Mouse (Mus musculus): Measurements from ENCODE around the gene Lim2. TPM values are rescaled to one million over a fixed set of nuclear protein-coding genes. Genes with fewer than 3 reads are reported as not detected.

Gene Lim2
- polyA plus RNA-seq, 1 experiment from 2014 or later: not detected

DNA sequence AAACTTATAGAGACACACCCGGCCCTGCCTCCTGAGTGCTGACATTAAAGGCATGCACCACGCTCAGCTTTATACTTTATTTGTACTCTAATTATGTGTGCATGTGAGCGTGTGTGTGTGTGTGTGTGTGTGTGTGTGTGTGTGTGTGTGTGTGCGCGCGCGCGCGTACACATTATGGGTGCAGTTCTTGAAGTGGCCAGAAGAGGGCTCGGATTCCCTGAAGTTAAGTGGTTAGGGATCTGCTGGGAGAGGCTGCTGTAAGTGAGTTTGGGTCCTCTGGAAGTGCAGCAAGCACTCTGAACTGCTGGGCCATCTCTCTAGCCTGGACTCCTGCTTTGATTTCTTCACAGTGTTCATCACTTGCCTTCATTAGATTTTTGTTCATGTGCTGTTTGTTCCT is 10.2 kb upstream of the Lim2 start:
- H3K27ac ChIP-seq (ENCODE audit: low read length): no peak overlapping the region
- no peak overlapping the region for H3K4me3 ChIP-seq (ENCODE audit: low read length)
- no peak for ATAC-seq (replicated peaks; ENCODE audit: extremely low read depth, insufficient read depth, low FRiP score)
- no peak overlapping the region for H3K9ac ChIP-seq (ENCODE audit: low read length)
- H3K9me3 ChIP-seq (replicated peaks; ENCODE audit: control insufficient read depth, low read length): no peaks in the 10 kb centered on the region
- H3K4me1 ChIP-seq (ENCODE audit: control insufficient read depth, insufficient read depth, low read length): no peaks in the 10 kb centered on the region
- no peaks in the 10 kb centered on the region for H3K27me3 ChIP-seq (ENCODE audit: control insufficient read depth, insufficient read depth, low read length)
- 82% methylated on average over 10 of the region's 10 CpGs for WGBS
- H3K4me2 ChIP-seq (ENCODE audit: low read depth, low read length): no peak overlapping the region
- H3K36me3 ChIP-seq (ENCODE audit: control insufficient read depth, insufficient read depth): no peaks in the 10 kb centered on the region

DNA sequence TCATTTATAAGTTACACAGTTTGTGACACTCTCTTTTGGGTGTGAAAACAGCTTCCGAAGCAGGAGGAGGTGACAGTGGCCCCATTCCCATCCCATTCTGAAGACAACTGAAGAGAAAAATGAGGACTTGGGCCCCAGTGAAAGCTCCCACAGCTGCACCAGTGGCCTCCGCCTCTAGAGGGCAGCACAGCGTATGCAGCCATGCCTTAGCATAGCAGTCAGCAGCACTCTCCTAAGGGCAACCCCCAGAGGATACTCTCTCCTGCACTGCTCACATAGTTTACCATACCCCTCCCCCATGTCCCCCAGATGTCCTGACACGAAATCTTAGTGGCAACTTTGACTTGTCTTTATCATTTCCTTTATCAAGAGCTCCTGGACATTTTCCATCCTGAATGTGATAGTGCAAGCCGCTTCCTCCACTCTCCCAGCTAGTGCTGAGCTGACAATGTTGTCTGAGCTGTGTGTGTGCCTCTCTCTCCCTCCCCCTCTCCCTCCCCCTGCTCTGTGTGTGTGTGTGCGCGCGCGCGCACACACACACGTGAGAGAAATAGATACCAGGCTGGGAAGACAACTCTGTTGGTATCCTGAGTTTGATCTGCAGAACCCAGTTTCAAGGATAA is 4.4 kb upstream of the Lim2 start:
- Histone ChIP-seq H3K27ac (ENCODE audit: low read length) (no peak overlapping the region), H3K4me3 (ENCODE audit: low read length) (no peak overlapping the region), H3K4me1 (ENCODE audit: control insufficient read depth, insufficient read depth, low read length) (peaks cover 2% of the 10 kb centered on the region; the same call in 1 of the 2 replicates), H3K9ac (ENCODE audit: low read length) (no peak overlapping the region), H3K4me2 (ENCODE audit: low read depth, low read length) (peak overlapping the region; percentile 41; the same call in 1 of the 2 replicates), H3K9me3 (replicated peaks; ENCODE audit: control insufficient read depth, low read length) (no peaks in the 10 kb centered on the region), H3K27me3 (ENCODE audit: control insufficient read depth, insufficient read depth, low read length) (no peaks in the 10 kb centered on the region), H3K36me3 (ENCODE audit: control insufficient read depth, insufficient read depth) (no peaks in the 10 kb centered on the region)
- peak; percentile 87 for ATAC-seq (replicated peaks; ENCODE audit: extremely low read depth, insufficient read depth, low FRiP score)
- WGBS: 9% methylated on average over 11 of the region's 11 CpGs

DNA sequence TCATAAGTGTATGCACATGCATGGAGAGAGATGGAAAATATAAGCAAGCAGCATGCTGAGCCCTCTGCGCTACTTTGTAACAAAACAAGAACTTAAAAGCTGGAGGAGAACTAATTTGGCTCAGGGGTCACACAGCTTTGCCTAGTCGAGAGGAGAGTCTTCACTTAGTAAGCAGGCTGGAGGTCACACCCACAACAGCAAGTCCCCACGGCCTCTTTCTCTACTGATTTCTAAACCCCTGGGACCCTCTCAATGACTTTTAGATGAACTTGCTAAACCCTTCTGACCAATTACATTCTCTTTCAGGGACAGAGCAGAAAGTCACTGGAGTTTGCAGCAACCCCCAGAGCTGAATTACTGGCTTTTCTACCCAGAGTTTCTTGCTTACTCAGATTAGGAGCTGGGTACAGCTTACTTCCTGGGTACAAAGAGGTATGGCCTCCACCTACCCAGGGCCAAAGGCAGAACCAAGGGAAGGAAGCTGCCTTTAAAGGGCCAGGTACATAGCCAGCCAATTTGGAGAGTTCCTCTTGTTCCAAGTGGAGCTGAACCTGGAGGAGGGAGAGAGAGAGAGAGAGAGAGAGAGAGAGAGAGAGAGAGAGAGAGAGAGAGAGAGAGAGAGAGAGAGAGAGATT is 3.4 kb upstream of the Lim2 start:
- no peak; the same call in 1 of the 2 replicates for ATAC-seq (replicated peaks; ENCODE audit: extremely low read depth, insufficient read depth, low FRiP score)
- Histone ChIP-seq H3K9me3 (replicated peaks; ENCODE audit: control insufficient read depth, low read length) (no peaks in the 10 kb centered on the region), H3K27me3 (ENCODE audit: control insufficient read depth, insufficient read depth, low read length) (no peaks in the 10 kb centered on the region), H3K4me1 (ENCODE audit: control insufficient read depth, insufficient read depth, low read length) (peaks cover 2% of the 10 kb centered on the region; the same call in 1 of the 2 replicates), H3K9ac (ENCODE audit: low read length) (no peak overlapping the region), H3K4me2 (ENCODE audit: low read depth, low read length) (no peak overlapping the region), H3K27ac (ENCODE audit: low read length) (no peak overlapping the region), H3K36me3 (ENCODE audit: control insufficient read depth, insufficient read depth) (no peaks in the 10 kb centered on the region), H3K4me3 (ENCODE audit: low read length) (no peak overlapping the region)
- WGBS: 53% methylated on average over 3 of the region's 3 CpGs

DNA sequence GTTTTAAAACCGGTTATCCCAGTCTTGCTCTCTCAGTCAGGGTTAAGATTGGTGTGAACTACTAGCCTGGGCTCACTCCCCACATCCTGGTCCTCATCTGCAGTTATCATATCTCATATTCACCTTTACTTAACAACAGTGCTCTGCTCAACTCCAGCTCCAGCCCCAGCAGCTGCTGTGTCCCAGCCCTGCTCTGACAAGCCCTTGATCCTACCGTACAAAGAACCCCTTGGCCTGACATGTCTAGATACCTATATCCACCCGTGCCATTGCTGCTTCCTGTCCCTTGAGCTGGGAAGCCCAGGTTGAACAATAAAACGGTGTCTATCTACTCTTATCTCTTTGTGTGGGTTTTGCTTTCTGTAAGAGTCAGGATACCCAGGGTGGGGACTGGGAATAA is 2.0 kb downstream of the Lim2 start:
- Histone ChIP-seq H3K9ac (ENCODE audit: low read length) (no peak overlapping the region), H3K27ac (ENCODE audit: low read length) (no peak overlapping the region), H3K27me3 (ENCODE audit: control insufficient read depth, insufficient read depth, low read length) (no peaks in the 10 kb centered on the region), H3K4me2 (ENCODE audit: low read depth, low read length) (no peak overlapping the region), H3K36me3 (ENCODE audit: control insufficient read depth, insufficient read depth) (no peaks in the 10 kb centered on the region), H3K4me1 (ENCODE audit: control insufficient read depth, insufficient read depth, low read length) (no peaks in the 10 kb centered on the region), H3K9me3 (replicated peaks; ENCODE audit: control insufficient read depth, low read length) (no peaks in the 10 kb centered on the region), H3K4me3 (ENCODE audit: low read length) (no peak overlapping the region)
- 38% methylated on average over 4 of the region's 4 CpGs for WGBS
- ATAC-seq (replicated peaks; ENCODE audit: extremely low read depth, insufficient read depth, low FRiP score): no peak

DNA sequence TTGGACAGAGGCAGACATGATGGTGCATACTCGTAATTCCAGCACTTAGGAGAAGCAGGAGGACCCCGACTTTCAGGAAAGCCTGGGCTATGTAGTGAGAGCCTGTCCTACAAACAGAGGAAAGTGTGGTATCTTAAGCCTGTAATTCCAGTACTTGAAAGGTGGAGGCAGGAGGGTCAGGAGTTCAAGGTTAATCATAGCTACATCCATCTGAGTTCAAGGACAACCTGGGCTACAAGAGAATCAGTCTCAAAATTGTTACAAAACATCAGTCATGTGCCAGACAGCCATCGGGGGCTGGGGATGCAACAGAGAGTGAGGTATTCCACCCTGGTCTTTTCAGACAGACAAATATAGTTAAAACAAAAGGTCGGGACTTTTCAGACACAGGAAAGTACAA is 5.4 kb downstream of the Lim2 start:
- H3K4me1 ChIP-seq (ENCODE audit: control insufficient read depth, insufficient read depth, low read length): no peaks in the 10 kb centered on the region
- H3K36me3 ChIP-seq (ENCODE audit: control insufficient read depth, insufficient read depth): no peaks in the 10 kb centered on the region
- no peak overlapping the region for H3K27ac ChIP-seq (ENCODE audit: low read length)
- H3K27me3 ChIP-seq (ENCODE audit: control insufficient read depth, insufficient read depth, low read length): no peaks in the 10 kb centered on the region
- H3K9ac ChIP-seq (ENCODE audit: low read length): no peak overlapping the region
- no peak for ATAC-seq (replicated peaks; ENCODE audit: extremely low read depth, insufficient read depth, low FRiP score)
- H3K4me2 ChIP-seq (ENCODE audit: low read depth, low read length): no peak overlapping the region
- WGBS: 59% methylated on average over 4 of the region's 4 CpGs
- H3K4me3 ChIP-seq (ENCODE audit: low read length): no peak overlapping the region
- H3K9me3 ChIP-seq (replicated peaks; ENCODE audit: control insufficient read depth, low read length): no peaks in the 10 kb centered on the region

DNA sequence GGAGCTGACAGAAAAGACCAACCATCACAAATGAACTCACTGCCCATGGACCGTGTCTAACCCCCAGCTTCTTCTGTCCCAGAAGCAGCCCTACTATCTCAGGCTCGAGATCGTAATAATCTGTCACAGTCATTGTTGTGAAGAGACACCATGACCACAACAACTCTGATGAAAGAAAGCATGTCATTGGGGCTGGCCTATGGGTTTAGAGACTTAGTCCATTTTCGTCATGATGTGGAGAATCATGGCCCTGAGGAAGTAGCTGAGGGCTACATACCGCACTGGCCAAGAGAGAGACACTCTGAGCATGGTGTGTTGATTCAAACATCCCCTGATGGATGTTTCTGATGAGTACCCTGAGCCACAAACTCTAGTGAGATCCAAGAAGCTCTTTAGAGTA is 7.2 kb downstream of the Lim2 start:
- no peak overlapping the region for H3K9ac ChIP-seq (ENCODE audit: low read length)
- H3K27ac ChIP-seq (ENCODE audit: low read length): no peak overlapping the region
- no peak for ATAC-seq (replicated peaks; ENCODE audit: extremely low read depth, insufficient read depth, low FRiP score)
- H3K4me1 ChIP-seq (ENCODE audit: control insufficient read depth, insufficient read depth, low read length): no peaks in the 10 kb centered on the region
- no peak overlapping the region for H3K4me3 ChIP-seq (ENCODE audit: low read length)
- no peaks in the 10 kb centered on the region for H3K27me3 ChIP-seq (ENCODE audit: control insufficient read depth, insufficient read depth, low read length)
- no peaks in the 10 kb centered on the region for H3K9me3 ChIP-seq (replicated peaks; ENCODE audit: control insufficient read depth, low read length)
- H3K4me2 ChIP-seq (ENCODE audit: low read depth, low read length): no peak overlapping the region
- 88% methylated on average over 5 of the region's 5 CpGs for WGBS
- no peaks in the 10 kb centered on the region for H3K36me3 ChIP-seq (ENCODE audit: control insufficient read depth, insufficient read depth)

DNA sequence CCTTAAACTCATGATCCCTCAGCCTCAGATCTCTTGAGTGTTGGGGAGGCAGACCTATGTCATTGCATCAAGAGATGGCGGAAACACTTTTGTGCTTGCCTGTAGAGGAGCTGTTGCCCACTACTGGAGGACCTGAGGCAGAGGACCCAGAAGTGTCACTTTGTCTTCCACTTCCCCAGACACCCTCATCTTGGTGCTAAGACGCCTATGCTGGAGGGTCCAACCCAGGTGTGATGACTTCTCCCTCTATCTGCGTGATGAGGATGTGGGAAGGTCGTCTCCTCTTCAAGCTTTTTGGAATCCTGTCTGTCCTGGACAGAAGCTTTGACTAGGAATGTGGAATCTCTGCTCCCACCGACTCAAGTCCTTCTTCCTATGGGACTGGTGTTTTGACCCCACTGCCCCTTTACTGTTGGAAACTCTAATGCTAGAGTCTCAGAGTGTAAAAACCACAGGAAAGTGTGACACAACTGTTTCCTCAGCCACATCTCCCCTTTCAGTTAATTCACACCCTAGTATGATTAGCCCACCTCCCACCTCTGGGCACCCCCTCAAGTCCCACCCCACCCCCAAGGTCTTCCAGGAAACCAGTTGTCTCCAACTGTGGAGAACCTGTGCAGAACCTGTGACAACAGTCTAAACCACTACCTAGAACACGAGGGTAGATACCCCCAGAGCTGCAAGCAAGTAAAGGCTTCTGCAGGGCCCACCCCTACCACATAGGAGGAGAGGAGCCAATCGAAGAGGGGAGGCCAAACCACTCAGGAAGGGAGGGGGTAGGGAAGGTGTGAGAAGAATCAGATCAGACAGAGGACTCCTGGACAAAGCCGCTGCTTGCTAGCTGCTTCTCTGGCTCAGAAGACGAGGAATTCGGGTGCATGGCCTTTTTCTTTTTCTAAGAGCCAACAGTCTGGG is 9.1 kb downstream of the Lim2 start, which contains the start of gene Nkg7:
Gene Nkg7, plus strand, starts transcription at position 733 of the 915 bp plus-strand sequence.
- Histone ChIP-seq H3K9ac (ENCODE audit: low read length) (no peak within 1 kb of the TSS), H3K36me3 (ENCODE audit: control insufficient read depth, insufficient read depth) (no peaks in the 10 kb centered on the region), H3K4me3 (ENCODE audit: low read length) (peak within 1 kb of the TSS; percentile 14; the same call in 1 of the 2 replicates), H3K4me2 (ENCODE audit: low read depth, low read length) (peak within 1 kb of the TSS; percentile 41; the same call in 1 of the 2 replicates), H3K4me1 (ENCODE audit: control insufficient read depth, insufficient read depth, low read length) (no peaks in the 10 kb centered on the region), H3K27me3 (ENCODE audit: control insufficient read depth, insufficient read depth, low read length) (no peaks in the 10 kb centered on the region), H3K9me3 (replicated peaks; ENCODE audit: control insufficient read depth, low read length) (no peaks in the 10 kb centered on the region), H3K27ac (ENCODE audit: low read length) (no peak within 1 kb of the TSS)
- 0 out of 2 replicates have a peak, but pooled peaks have one; percentile 8 for ATAC-seq (replicated peaks; ENCODE audit: extremely low read depth, insufficient read depth, low FRiP score)
- WGBS: 65% methylated on average over 10 of the region's 10 CpGs

DNA sequence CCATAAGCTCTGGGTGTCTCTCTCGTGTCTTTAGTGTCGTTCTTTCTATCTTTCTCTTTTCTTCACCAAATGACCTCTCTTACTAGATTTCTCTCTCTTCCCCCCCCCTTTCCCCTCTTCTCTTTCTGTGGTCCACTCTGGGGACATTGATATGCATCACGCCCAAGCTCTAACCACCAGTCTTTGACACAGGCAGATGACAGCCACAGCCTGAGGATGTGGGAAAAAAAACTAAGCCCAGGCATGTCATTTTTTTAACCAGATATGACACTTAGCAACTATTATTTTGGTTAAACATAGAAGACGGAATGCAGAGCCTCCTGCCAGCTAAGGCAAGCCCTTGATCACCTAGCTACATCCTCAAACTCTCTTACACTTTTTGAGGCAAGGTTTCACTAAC is 11.1 kb downstream of the Lim2 start:
- H3K4me3 ChIP-seq (ENCODE audit: low read length): no peak overlapping the region
- H3K27ac ChIP-seq (ENCODE audit: low read length): no peak overlapping the region
- ATAC-seq (replicated peaks; ENCODE audit: extremely low read depth, insufficient read depth, low FRiP score): no peak
- no peak overlapping the region for H3K9ac ChIP-seq (ENCODE audit: low read length)
- no peaks in the 10 kb centered on the region for H3K36me3 ChIP-seq (ENCODE audit: control insufficient read depth, insufficient read depth)
- no peak overlapping the region for H3K4me2 ChIP-seq (ENCODE audit: low read depth, low read length)
- H3K9me3 ChIP-seq (replicated peaks; ENCODE audit: control insufficient read depth, low read length): no peaks in the 10 kb centered on the region
- no peaks in the 10 kb centered on the region for H3K27me3 ChIP-seq (ENCODE audit: control insufficient read depth, insufficient read depth, low read length)
- peaks cover 5% of the 10 kb centered on the region for H3K4me1 ChIP-seq (ENCODE audit: control insufficient read depth, insufficient read depth, low read length)
- 69% methylated on average over 4 of the region's 4 CpGs for WGBS

DNA sequence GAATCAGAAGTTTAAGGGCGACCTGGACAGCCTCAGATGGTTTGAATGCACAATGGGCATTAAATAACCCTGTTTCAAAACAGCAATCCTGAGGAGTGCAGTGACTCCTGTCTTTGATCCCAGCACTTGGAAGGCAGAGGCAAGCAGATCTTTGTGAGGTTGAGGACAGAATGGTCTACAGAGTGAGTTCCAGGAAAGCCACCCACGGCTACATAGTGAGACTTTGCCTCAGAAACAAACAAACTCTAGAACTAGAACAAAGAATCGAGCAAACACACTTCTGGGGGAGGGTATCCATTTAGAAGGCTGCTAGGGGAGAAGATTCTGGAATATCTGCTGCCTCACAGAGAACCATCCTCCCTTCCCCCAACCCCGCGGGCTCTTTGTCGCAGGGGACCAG is 13.0 kb downstream of the Lim2 start, which contains the start of gene Cldnd2:
Gene Cldnd2, plus strand, starts transcription at position 301 of the 400 bp plus-strand sequence.
- Histone ChIP-seq H3K9ac (ENCODE audit: low read length) (no peak within 1 kb of the TSS), H3K4me3 (ENCODE audit: low read length) (no peak within 1 kb of the TSS), H3K9me3 (replicated peaks; ENCODE audit: control insufficient read depth, low read length) (no peaks in the 10 kb centered on the region), H3K36me3 (ENCODE audit: control insufficient read depth, insufficient read depth) (no peaks in the 10 kb centered on the region), H3K4me2 (ENCODE audit: low read depth, low read length) (no peak within 1 kb of the TSS), H3K27me3 (ENCODE audit: control insufficient read depth, insufficient read depth, low read length) (no peaks in the 10 kb centered on the region), H3K4me1 (ENCODE audit: control insufficient read depth, insufficient read depth, low read length) (peaks cover 11% of the 10 kb centered on the region), H3K27ac (ENCODE audit: low read length) (no peak within 1 kb of the TSS)
- 86% methylated on average over 6 of the region's 6 CpGs for WGBS
- no peak for ATAC-seq (replicated peaks; ENCODE audit: extremely low read depth, insufficient read depth, low FRiP score)
